Mouse (Mus musculus) G1E (cell line): ENCODE measurements around the gene Lrch1.

ENCODE experiments used
- CTCF ChIP-seq: IDR thresholded peaks from 2 replicates; pipeline ENCODE4 v1.5.1; 2012; ENCODE audit warnings: low read depth, low read length, inconsistent platforms, mixed read lengths
- GATA1 ChIP-seq: IDR thresholded peaks from 2 replicates; pipeline ENCODE4 v1.6.1; 2012; ENCODE audit warnings: borderline replicate concordance, low read length, inconsistent platforms, mixed read lengths
- POLR2AphosphoS5 ChIP-seq: IDR thresholded peaks from 2 replicates; pipeline ENCODE4 v1.6.1; 2012; ENCODE audit warnings: low read depth, low read length, inconsistent platforms; ENCODE audit not compliant: insufficient replicate concordance
- TAL1 ChIP-seq: conservative IDR thresholded peaks from 2 replicates; pipeline ENCODE4 v1.6.1; 2012; ENCODE audit warnings: low read depth, low read length, inconsistent platforms, mixed read lengths

DNA sequence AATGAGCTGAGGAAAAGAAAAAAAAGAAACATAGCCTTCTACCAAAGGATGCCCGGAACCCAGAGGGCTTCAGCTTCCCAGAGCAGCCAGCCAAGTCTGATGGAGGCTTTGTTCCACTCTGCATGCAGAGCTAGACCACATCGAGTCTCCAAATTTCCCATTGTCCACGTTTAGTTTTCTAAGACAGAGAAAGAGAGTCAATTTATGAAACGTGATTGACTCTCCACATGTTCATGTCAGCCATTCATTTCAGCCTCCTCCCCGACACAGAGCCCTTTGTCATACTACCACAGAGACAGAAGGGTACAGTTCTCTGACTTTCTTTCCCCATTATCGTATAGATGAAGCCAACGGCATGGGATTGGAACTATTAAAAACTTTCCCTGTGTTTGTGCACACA, 108.9 kb downstream of the Lrch1 start:
- TF ChIP-seq CTCF (no peak), GATA1 (no peak), TAL1 (no peak), POLR2AphosphoS5 (no peak)
